In the genomic region with DNA sequence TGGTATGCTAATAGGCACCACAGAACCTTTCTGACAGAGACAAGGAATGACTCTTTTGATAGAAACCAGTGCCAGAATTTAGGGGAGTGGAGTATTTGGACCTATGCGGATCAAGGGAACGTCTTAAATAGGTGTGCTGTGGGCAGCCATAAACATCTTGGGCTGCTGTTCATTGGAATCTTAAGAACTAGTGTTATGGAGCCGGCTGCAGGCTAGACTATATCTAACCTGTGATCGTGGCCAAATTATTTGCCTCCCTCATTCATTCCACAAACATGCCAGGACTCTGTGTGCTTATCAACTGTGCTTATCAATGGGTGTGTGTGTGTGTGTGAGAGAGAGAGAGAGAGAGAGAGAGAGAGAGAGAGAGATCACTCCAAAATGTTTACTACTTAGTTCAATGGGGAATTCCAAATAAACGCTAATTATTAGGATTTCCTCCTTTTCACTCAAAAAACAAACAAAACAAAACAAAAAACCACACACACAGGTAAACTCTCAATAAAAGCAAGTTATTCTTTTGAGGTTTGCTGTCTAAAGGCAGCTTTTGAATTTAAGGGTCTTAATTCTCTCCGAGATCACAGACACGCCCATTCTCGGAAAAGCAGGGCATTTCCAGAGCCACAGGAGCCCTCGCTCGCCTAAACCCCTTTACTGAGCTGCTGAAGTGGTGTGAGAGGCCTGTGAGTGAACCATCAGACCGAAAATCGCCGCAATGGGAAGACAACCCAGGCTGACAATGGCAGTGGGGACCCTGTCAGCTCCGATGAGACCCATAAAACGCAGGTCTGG, we compare ENCODE assay signal across 8 mouse cellular contexts. TPM values are rescaled to one million over a fixed set of nuclear protein-coding genes. Genes with fewer than 3 reads are reported as not detected.
DNase-seq lines count a peak whose midpoint lies in the region; ATAC-seq and TF ChIP-seq lines count a peak whose summit lies in the region.

No protein-coding gene starts in this region.

- peak overlapping the region; percentile 82 to 92 for H3K4me3 ChIP-seq in MEL (ENCODE audit: control insufficient read depth in 1 of 2, insufficient read depth in 1 of 2, low read depth in 2 of 2, low read length in 2 of 2)
- H3K4me3 ChIP-seq in forebrain, postnatal 0 days (ENCODE audit: low read depth, low read length) = peak overlapping the region; percentile 95
- peak overlapping the region; percentile 96 for H3K4me3 ChIP-seq in liver, embryonic 16.5 days (ENCODE audit: low read depth, low read length)

- no peaks in the 10 kb centered on the region for H3K27me3 ChIP-seq in MEL (ENCODE audit: control insufficient read depth in 1 of 2, insufficient read depth in 2 of 2, low read length in 2 of 2)
- H3K27me3 ChIP-seq in forebrain, postnatal 0 days (ENCODE audit: insufficient read depth, low read length) = no peaks in the 10 kb centered on the region
- H3K27me3 ChIP-seq in liver, embryonic 16.5 days (ENCODE audit: control insufficient read depth, insufficient read depth, low read depth, low read length) = no peaks in the 10 kb centered on the region

- H3K4me1 ChIP-seq in MEL (ENCODE audit: control insufficient read depth in 1 of 2, insufficient read depth in 2 of 2, low read length in 2 of 2) = peaks cover 6 to 12% of the 10 kb centered on the region in 2 experiments; a peak in 3 of 4 replicates
- peaks cover 20% of the 10 kb centered on the region; the same call in 1 of the 2 replicates for H3K4me1 ChIP-seq in forebrain, postnatal 0 days (ENCODE audit: insufficient read depth)
- peaks cover 20% of the 10 kb centered on the region for H3K4me1 ChIP-seq in liver, embryonic 16.5 days (ENCODE audit: control insufficient read depth, low read depth, low read length)

- H3K36me3 ChIP-seq in MEL (ENCODE audit: control insufficient read depth in 1 of 2, insufficient read depth in 2 of 2, low read length in 2 of 2) = peaks cover 0 to 19% of the 10 kb centered on the region in 2 experiments; a peak in 3 of 4 replicates
- no peaks in the 10 kb centered on the region for H3K36me3 ChIP-seq in forebrain, postnatal 0 days (ENCODE audit: insufficient read depth)
- no peaks in the 10 kb centered on the region for H3K36me3 ChIP-seq in liver, embryonic 16.5 days (ENCODE audit: control insufficient read depth, insufficient read depth)

- ATAC-seq in forebrain, postnatal 0 days = peak; percentile 54
- no peak for ATAC-seq in liver, embryonic 16.5 days (ENCODE audit: low read depth)

- no peak; a peak in 2 of 4 replicates for TF ChIP-seq POLR2A in MEL (IDR thresholded peaks at IDR 0.05; ENCODE audit: control insufficient read depth in 1 of 2, insufficient read depth in 1 of 2, low read depth in 1 of 2, low read length in 2 of 2, poor library complexity in 1 of 2)

- H3K27ac ChIP-seq in MEL (ENCODE audit: control insufficient read depth, low read depth, low read length) = peak overlapping the region; percentile 99
- peak overlapping the region; percentile 99 for H3K27ac ChIP-seq in forebrain, postnatal 0 days (ENCODE audit: low read depth, low read length)
- H3K27ac ChIP-seq in liver, embryonic 16.5 days (ENCODE audit: low read length) = peak overlapping the region; percentile 100

- 6% methylated on average over 15 of the region's 15 CpGs for WGBS in forebrain, postnatal 0 days
- WGBS in liver, embryonic 16.5 days (ENCODE audit: insufficient replicate concordance) = 7% methylated on average over 15 of the region's 15 CpGs

- H3K79me2 ChIP-seq in MEL (ENCODE audit: control insufficient read depth, insufficient read depth, low read length, poor library complexity) = peaks cover 33% of the 10 kb centered on the region

- H3K9me3 ChIP-seq in MEL (replicated peaks; ENCODE audit: insufficient read depth, low read length) = no peaks in the 10 kb centered on the region
- H3K9me3 ChIP-seq in forebrain, postnatal 0 days (ENCODE audit: low read length) = no peaks in the 10 kb centered on the region
- H3K9me3 ChIP-seq in liver, embryonic 16.5 days (replicated peaks; ENCODE audit: control insufficient read depth, low read length) = no peaks in the 10 kb centered on the region

- DNase-seq in embryo, embryonic 11 days = peak; percentile 11
- DNase-seq in embryo, embryonic 10 days (ENCODE audit: low spot score) = no peak
- DNase-seq in MEL (ENCODE audit: low read depth, low spot score) = peak; percentile 43
- DNase-seq in forebrain, postnatal 0 days = no peak
- DNase-seq in adrenal gland, postnatal 36 days = no peak
- no peak for DNase-seq in adrenal gland, adult (ENCODE audit: inconsistent age in 2 of 2, low spot score in 1 of 2)
- DNase-seq in adrenal gland, postnatal 25 days = no peak

- TF ChIP-seq CTCF in MEL (IDR thresholded peaks at IDR 0.05 in 2 of 3, conservative IDR thresholded peaks at IDR 0.05 in 1 of 3; ENCODE audit: control insufficient read depth in 1 of 3, insufficient read depth in 1 of 3, low read depth in 2 of 3, low read length in 3 of 3, poor library complexity in 1 of 3, severe bottlenecking in 1 of 3) = no peak
- no peak for TF ChIP-seq CTCF in forebrain, postnatal 0 days (IDR thresholded peaks at IDR 0.05; ENCODE audit: low read depth)

- TF ChIP-seq RAD21 in MEL (IDR thresholded peaks at IDR 0.05; ENCODE audit: low read depth, low read length) = no peak

- H3K9ac ChIP-seq in MEL (ENCODE audit: control insufficient read depth, low read depth, low read length, poor library complexity, severe bottlenecking) = peak overlapping the region; percentile 96
- peak overlapping the region; percentile 94 for H3K9ac ChIP-seq in forebrain, postnatal 0 days
- H3K9ac ChIP-seq in liver, embryonic 16.5 days (ENCODE audit: low read depth, low read length) = peak overlapping the region; percentile 90

- peak in 1 of 2 experiments; percentile 66; a peak in 2 of 4 replicates for TF ChIP-seq EP300 in MEL (IDR thresholded peaks at IDR 0.05; ENCODE audit: low read depth in 1 of 2, low read length in 2 of 2)

- peak overlapping the region; percentile 77 for H3K4me2 ChIP-seq in forebrain, postnatal 0 days (ENCODE audit: low read depth)
- H3K4me2 ChIP-seq in liver, embryonic 16.5 days (ENCODE audit: low read depth, low read length) = peak overlapping the region; percentile 98

TF ChIP-seq in MEL, 35 proteins besides CTCF, POLR2A, EP300 and RAD21:
- peak; percentile 70 for TF ChIP-seq ETS1 (IDR thresholded peaks at IDR 0.05; ENCODE audit: low read depth, low read length)
- TF ChIP-seq SIN3A (IDR thresholded peaks at IDR 0.05; ENCODE audit: low read length) = peak; percentile 34; the same call in 1 of the 2 replicates
- no peak for TF ChIP-seq NRF1 (IDR thresholded peaks at IDR 0.05; ENCODE audit: insufficient read depth, low read depth, low read length, poor library complexity, severe bottlenecking)
- TF ChIP-seq RCOR1 (IDR thresholded peaks at IDR 0.05; ENCODE audit: low read depth, low read length) = no peak
- peak; percentile 89 for TF ChIP-seq GATA1 (IDR thresholded peaks at IDR 0.05; ENCODE audit: low read depth, low read length)
- TF ChIP-seq ZKSCAN1 (IDR thresholded peaks at IDR 0.05; ENCODE audit: low read depth, low read length) = no peak
- TF ChIP-seq BHLHE40 (IDR thresholded peaks at IDR 0.05; ENCODE audit: borderline replicate concordance, low read depth, low read length) = no peak
- 0 out of 2 replicates have a peak, but pooled peaks have one; percentile 82 for TF ChIP-seq UBTF (IDR thresholded peaks at IDR 0.05; ENCODE audit: borderline replicate concordance, insufficient read depth, low read depth, low read length)
- TF ChIP-seq JUND (IDR thresholded peaks at IDR 0.05; ENCODE audit: low read depth, low read length) = peak; percentile 61; the same call in 1 of the 2 replicates
- TF ChIP-seq TCF12 (IDR thresholded peaks at IDR 0.05; ENCODE audit: low read depth, low read length) = 0 out of 2 replicates have a peak, but pooled peaks have one; percentile 7
- no peak for TF ChIP-seq ZC3H11A (IDR thresholded peaks at IDR 0.05; ENCODE audit: low read depth, low read length)
- no peak for TF ChIP-seq TAL1 (IDR thresholded peaks at IDR 0.05; ENCODE audit: low read length)
- TF ChIP-seq HCFC1 (IDR thresholded peaks at IDR 0.05; ENCODE audit: low read depth, low read length) = no peak
TF ChIP-seq in MEL: peak in this region for 6.

RNA-seq across cellular contexts. Expression of a gene that starts 0.8 kb away (rescaled TPM):
- 23.7 and 26.7 TPM in 2 replicates for total RNA-seq in MEL (2012; rRNA removed)
- 10 to 100 TPM in 1 of 2 experiments, not detected in 1; 22.7 TPM for polyA plus RNA-seq in MEL (2012; ENCODE audit: insufficient read depth in 1 of 2, insufficient read length in 2 of 2, low read depth in 1 of 2, low replicate concordance in 2 of 2, missing spikeins in 1 of 2)
- total RNA-seq in forebrain, postnatal 0 days (2014; rRNA removed) = 119 and 137 TPM in 2 replicates
- 88.3 and 123 TPM in 2 replicates for polyA plus RNA-seq in forebrain, postnatal 0 days (2015; fragmentation: Nextera tagmentation; extraction: Ambion mirVana)
- polyA plus RNA-seq in liver, embryonic 16.5 days (2015; fragmentation: Nextera tagmentation; extraction: Ambion mirVana) = 28.2 and 29.3 TPM in 2 replicates
- total RNA-seq in adrenal gland, postnatal 36 days (2021) = 100 to 1,000 TPM in 1 of 2 experiments, 10 to 100 TPM in 1; 95.3 to 114 TPM
- 101 and 109 TPM in 2 replicates for total RNA-seq in adrenal gland, postnatal 25 days (2021)

RNA-seq across cellular contexts. Expression of a gene that starts 15.1 kb away (rescaled TPM):
- not detected in 2 replicates for total RNA-seq in MEL (2012; rRNA removed)
- not detected for polyA plus RNA-seq in MEL (2012; ENCODE audit: insufficient read depth in 1 of 2, insufficient read length in 2 of 2, low read depth in 1 of 2, low replicate concordance in 2 of 2, missing spikeins in 1 of 2)
- 0.85 and 4.2 TPM in 2 replicates for total RNA-seq in forebrain, postnatal 0 days (2014; rRNA removed)
- 0.63 and 0.86 TPM in 2 replicates for polyA plus RNA-seq in forebrain, postnatal 0 days (2015; fragmentation: Nextera tagmentation; extraction: Ambion mirVana)
- 0.05 TPM in 1 of 2 replicates, not detected in the other for polyA plus RNA-seq in liver, embryonic 16.5 days (2015; fragmentation: Nextera tagmentation; extraction: Ambion mirVana)
- under 1 TPM; 0.36 to 0.43 TPM for total RNA-seq in adrenal gland, postnatal 36 days (2021)
- 0.43 and 0.52 TPM in 2 replicates for total RNA-seq in adrenal gland, postnatal 25 days (2021)

Comparison
In these comparisons a context has a peak if more than half of its experiments do, and no peak if none do; other contexts are left out.
1. DNase-seq: peak in embryo, embryonic 11 days (single experiment) and MEL (single experiment); none in embryo, embryonic 10 days (single experiment), forebrain, postnatal 0 days (single experiment), adrenal gland, postnatal 36 days (0 of 2), adrenal gland, adult (0 of 2) and adrenal gland, postnatal 25 days (single experiment).
2. Peak in every context shown above with its lines, with median percentiles within 50 percentile points of each other: H3K27ac ChIP-seq, H3K4me3 ChIP-seq and H3K9ac ChIP-seq.